In the genomic region with DNA sequence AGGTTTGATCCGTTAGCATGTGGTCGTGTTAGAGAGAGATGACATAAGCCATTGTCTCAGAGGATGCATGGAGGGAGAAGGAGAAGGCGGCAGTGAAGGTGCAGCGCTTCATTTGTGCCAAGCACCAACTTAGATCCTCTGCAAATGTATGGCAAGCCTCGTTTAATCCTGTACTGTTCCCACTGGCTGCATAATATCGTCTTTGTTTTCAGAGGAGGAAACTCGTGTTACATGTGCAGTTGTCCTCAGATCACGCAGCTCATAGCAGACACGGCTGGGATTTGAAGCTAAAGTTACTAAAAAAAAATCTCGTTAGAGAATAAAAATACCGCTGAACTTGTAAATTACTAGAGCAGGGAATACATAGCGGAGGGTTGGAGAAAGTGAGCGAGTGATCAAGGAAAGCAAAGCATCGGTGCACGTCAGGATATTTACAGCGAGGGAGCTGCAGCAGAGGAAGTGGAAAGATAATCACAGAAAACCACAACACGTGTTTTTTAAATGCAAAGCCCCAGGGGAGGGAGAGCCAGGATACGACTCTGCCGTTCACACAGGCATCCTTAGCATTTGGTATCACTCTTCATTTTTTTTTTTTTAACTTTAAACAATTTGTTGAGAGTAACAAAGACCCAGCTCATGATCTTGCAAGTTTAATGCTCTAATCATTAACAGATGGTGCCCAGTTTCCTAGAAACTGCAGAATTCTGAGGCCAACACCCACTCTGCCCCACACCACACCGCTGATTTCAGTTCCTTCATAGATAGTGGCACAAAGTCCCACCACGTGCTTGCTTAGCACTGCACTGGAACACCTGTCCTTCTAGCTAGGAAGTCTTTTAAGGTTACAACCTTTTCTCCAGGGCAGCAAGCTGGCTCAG, we compare ENCODE assay signal across 8 mouse cellular contexts. TPM values are rescaled to one million over a fixed set of nuclear protein-coding genes. Genes with fewer than 3 reads are reported as not detected.
DNase-seq lines count a peak whose midpoint lies in the region; ATAC-seq and TF ChIP-seq lines count a peak whose summit lies in the region.

No protein-coding gene starts in this region.

- no peaks in the 10 kb centered on the region for H3K27me3 ChIP-seq in lung, embryonic 14.5 days (ENCODE audit: insufficient read depth, low read length)
- H3K27me3 ChIP-seq in hindbrain, embryonic 15.5 days = no peaks in the 10 kb centered on the region
- H3K27me3 ChIP-seq in limb, embryonic 14.5 days (ENCODE audit: control insufficient read depth, insufficient read depth, low read length) = no peaks in the 10 kb centered on the region

- WGBS in lung, embryonic 14.5 days = 25% methylated on average over 21 of the region's 21 CpGs
- 47% methylated on average over 21 of the region's 21 CpGs for WGBS in hindbrain, embryonic 15.5 days
- WGBS in limb, embryonic 14.5 days = 11% methylated on average over 21 of the region's 21 CpGs

- H3K27ac ChIP-seq in lung, embryonic 14.5 days (ENCODE audit: low read depth) = no peak overlapping the region
- H3K27ac ChIP-seq in hindbrain, embryonic 15.5 days (replicated peaks) = no peak overlapping the region
- H3K27ac ChIP-seq in limb, embryonic 14.5 days (replicated peaks; ENCODE audit: low read depth, low read length) = 0 out of 2 replicates have a peak overlapping the region, but pooled peaks have one; percentile 26

- ATAC-seq in lung, embryonic 14.5 days (ENCODE audit: insufficient read depth) = peak; percentile 55
- no peak for ATAC-seq in hindbrain, embryonic 15.5 days (ENCODE audit: low FRiP score, low read depth)
- ATAC-seq in limb, embryonic 14.5 days (ENCODE audit: low FRiP score, low read depth) = peak; percentile 66
- peak; percentile 78 for ATAC-seq in neutrophil, adult 5-6 weeks (ENCODE audit: extremely low read depth, insufficient number of reproducible peaks, low FRiP score, poor library complexity, severe bottlenecking)

- H3K9me3 ChIP-seq in lung, embryonic 14.5 days (ENCODE audit: low read depth, low read length) = peaks cover 2% of the 10 kb centered on the region; the same call in 1 of the 2 replicates
- H3K9me3 ChIP-seq in hindbrain, embryonic 15.5 days = no peaks in the 10 kb centered on the region
- H3K9me3 ChIP-seq in limb, embryonic 14.5 days (ENCODE audit: control insufficient read depth, low read length) = 0 out of 2 replicates have a peak, but pooled peaks cover 4% of the 10 kb centered on the region

- H3K4me3 ChIP-seq in lung, embryonic 14.5 days (ENCODE audit: low read depth, low read length) = no peak overlapping the region
- no peak overlapping the region; the same call in 1 of the 2 replicates for H3K4me3 ChIP-seq in hindbrain, embryonic 15.5 days
- H3K4me3 ChIP-seq in limb, embryonic 14.5 days (replicated peaks; ENCODE audit: low read length) = peak overlapping the region; percentile 15

- TF ChIP-seq POLR2A in limb, embryonic 14.5 days (IDR thresholded peaks at IDR 0.05; ENCODE audit: borderline replicate concordance, extremely low read depth, insufficient read depth, insufficient read length) = no peak

- 0 out of 2 replicates have a peak, but pooled peaks cover 5% of the 10 kb centered on the region for H3K4me1 ChIP-seq in lung, embryonic 14.5 days (ENCODE audit: insufficient read depth)
- 0 out of 2 replicates have a peak, but pooled peaks cover 6% of the 10 kb centered on the region for H3K4me1 ChIP-seq in hindbrain, embryonic 15.5 days (replicated peaks)
- peaks cover 17% of the 10 kb centered on the region for H3K4me1 ChIP-seq in limb, embryonic 14.5 days (ENCODE audit: control insufficient read depth, insufficient read depth, low read length)

- DNase-seq in lung, embryonic 14.5 days = peak; percentile 51
- no peak for DNase-seq in lung, adult 18-20 months
- DNase-seq in embryo, embryonic 11 days = peak; percentile 59
- DNase-seq in limb, embryonic 14.5 days (ENCODE audit: low spot score) = peak; percentile 44
- no peak for DNase-seq in ovary, postnatal 14 days (ENCODE audit: low spot score)
- DNase-seq in gastrocnemius, adult 8-10 months (ENCODE audit: low spot score in 2 of 2) = no peak

- H3K9ac ChIP-seq in lung, embryonic 14.5 days = peak overlapping the region; percentile 6; the same call in 1 of the 2 replicates
- H3K9ac ChIP-seq in hindbrain, embryonic 15.5 days = no peak overlapping the region
- no peak overlapping the region for H3K9ac ChIP-seq in limb, embryonic 14.5 days (ENCODE audit: low read depth, low read length, severe bottlenecking)

- TF ChIP-seq CTCF in lung, embryonic 14.5 days (IDR thresholded peaks at IDR 0.05; ENCODE audit: low read depth) = no peak

- H3K36me3 ChIP-seq in lung, embryonic 14.5 days (ENCODE audit: insufficient read depth) = no peaks in the 10 kb centered on the region
- no peaks in the 10 kb centered on the region for H3K36me3 ChIP-seq in hindbrain, embryonic 15.5 days
- no peaks in the 10 kb centered on the region for H3K36me3 ChIP-seq in limb, embryonic 14.5 days (ENCODE audit: control insufficient read depth, insufficient read depth, low read length)

- H3K4me2 ChIP-seq in lung, embryonic 14.5 days = peak overlapping the region; percentile 41
- peak overlapping the region; percentile 28 for H3K4me2 ChIP-seq in hindbrain, embryonic 15.5 days
- H3K4me2 ChIP-seq in limb, embryonic 14.5 days (replicated peaks; ENCODE audit: low read depth, low read length, severe bottlenecking) = peak overlapping the region; percentile 43

RNA-seq across cellular contexts. Expression of a gene that starts 9.4 kb away (rescaled TPM):
- polyA plus RNA-seq in lung, embryonic 14.5 days (2014; fragmentation: Nextera tagmentation; extraction: Ambion mirVana) = 59.6 and 63.9 TPM in 2 replicates
- polyA plus RNA-seq in hindbrain, embryonic 15.5 days (2015; fragmentation: Nextera tagmentation; extraction: Ambion mirVana) = 23.4 and 26.8 TPM in 2 replicates
- 27.6 and 29.9 TPM in 2 replicates for polyA plus RNA-seq in limb, embryonic 14.5 days (2012; rRNA removed)
- polyA plus RNA-seq in limb, embryonic 14.5 days (2014; fragmentation: Nextera tagmentation; extraction: Ambion mirVana) = 42.0 and 43.0 TPM in 2 replicates
- 31.3 and 49.2 TPM in 2 replicates for total RNA-seq in neutrophil, adult 5-6 weeks (2017)
- 10 to 100 TPM in 3 of 4 experiments, 1 to 10 TPM in 1; 7.2 to 15.4 (median 13.1) TPM for total RNA-seq in gastrocnemius, adult 8-10 months (2022)

Comparison
In these comparisons a context has a peak if more than half of its experiments do, and no peak if none do; other contexts are left out.
1. DNase-seq: peak in lung, embryonic 14.5 days (single experiment), embryo, embryonic 11 days (single experiment) and limb, embryonic 14.5 days (single experiment); none in lung, adult 18-20 months (0 of 2), ovary, postnatal 14 days (single experiment) and gastrocnemius, adult 8-10 months (0 of 2).
2. Peak in every context shown above with its lines, with median percentiles within 50 percentile points of each other: H3K4me2 ChIP-seq.